8 mouse cellular contexts compared by ENCODE assay signal in genomic region chr13:34153254-34154011, GRCm38 (mm10). TPM values are rescaled to one million over a fixed set of nuclear protein-coding genes. Genes with fewer than 3 reads are reported as not detected.
A peak's percentile ranks its signal among the peaks of the same experiment; 100 is the strongest.
DNase-seq lines count a peak whose midpoint lies in the region; ATAC-seq lines count a peak whose summit lies in the region.

No protein-coding gene starts in this region.

- peaks cover 28% of the 10 kb centered on the region for H3K4me1 ChIP-seq in intestine, embryonic 14.5 days (replicated peaks; ENCODE audit: control insufficient read depth, insufficient read depth, low read length)
- H3K4me1 ChIP-seq in intestine, embryonic 15.5 days (replicated peaks): peaks cover 6% of the 10 kb centered on the region; the same call in 1 of the 2 replicates
- peaks cover 44% of the 10 kb centered on the region for H3K4me1 ChIP-seq in heart, embryonic 10.5 days
- H3K4me1 ChIP-seq in midbrain, embryonic 15.5 days: peaks cover 32% of the 10 kb centered on the region

- no peaks in the 10 kb centered on the region for H3K36me3 ChIP-seq in intestine, embryonic 14.5 days (ENCODE audit: control insufficient read depth, insufficient read depth, low read length)
- no peaks in the 10 kb centered on the region for H3K36me3 ChIP-seq in intestine, embryonic 15.5 days
- H3K36me3 ChIP-seq in heart, embryonic 10.5 days: no peaks in the 10 kb centered on the region
- no peaks in the 10 kb centered on the region for H3K36me3 ChIP-seq in midbrain, embryonic 15.5 days (replicated peaks)

- no peak overlapping the region for H3K4me3 ChIP-seq in intestine, embryonic 14.5 days (ENCODE audit: low read depth, low read length)
- H3K4me3 ChIP-seq in intestine, embryonic 15.5 days (replicated peaks): no peak overlapping the region
- no peak overlapping the region for H3K4me3 ChIP-seq in heart, embryonic 10.5 days
- no peak overlapping the region for H3K4me3 ChIP-seq in midbrain, embryonic 15.5 days

- ATAC-seq in intestine, embryonic 14.5 days (replicated peaks; ENCODE audit: low FRiP score, low TSS enrichment, low read depth): no peak
- no peak for ATAC-seq in intestine, embryonic 15.5 days
- ATAC-seq in midbrain, embryonic 15.5 days (replicated peaks): no peak
- ATAC-seq in megakaryocyte progenitor cell, adult 5-6 weeks (replicated peaks; ENCODE audit: poor library complexity): no peak

- peak overlapping the region; percentile 59 for H3K27ac ChIP-seq in intestine, embryonic 14.5 days (ENCODE audit: low read depth)
- no peak overlapping the region for H3K27ac ChIP-seq in intestine, embryonic 15.5 days
- 0 out of 2 replicates have a peak overlapping the region, but pooled peaks have one; percentile 13 for H3K27ac ChIP-seq in heart, embryonic 10.5 days
- H3K27ac ChIP-seq in midbrain, embryonic 15.5 days: peak overlapping the region; percentile 74

- no peaks in the 10 kb centered on the region for H3K27me3 ChIP-seq in intestine, embryonic 14.5 days (replicated peaks; ENCODE audit: control insufficient read depth, insufficient read depth, low read length)
- H3K27me3 ChIP-seq in intestine, embryonic 15.5 days (replicated peaks): no peaks in the 10 kb centered on the region
- no peaks in the 10 kb centered on the region for H3K27me3 ChIP-seq in heart, embryonic 10.5 days (ENCODE audit: insufficient read depth, poor library complexity, severe bottlenecking)
- H3K27me3 ChIP-seq in midbrain, embryonic 15.5 days (replicated peaks): no peaks in the 10 kb centered on the region

- peak; percentile 55 for DNase-seq in intestine, embryonic 14.5 days (ENCODE audit: low spot score)
- DNase-seq in brain, embryonic 18.5 days (ENCODE audit: low read depth, low spot score): peak; percentile 43
- DNase-seq in heart, embryonic 10.5 days (ENCODE audit: low spot score): no peak
- no peak for DNase-seq in right cerebral cortex, adult 18-20 months
- DNase-seq in spleen, adult 12 weeks (ENCODE audit: low spot score): no peak

- H3K9ac ChIP-seq in intestine, embryonic 14.5 days (ENCODE audit: low read length): no peak overlapping the region
- no peak overlapping the region for H3K9ac ChIP-seq in intestine, embryonic 15.5 days
- H3K9ac ChIP-seq in midbrain, embryonic 15.5 days: no peak overlapping the region

- no peak overlapping the region for H3K4me2 ChIP-seq in intestine, embryonic 14.5 days (ENCODE audit: low read length)
- no peak overlapping the region for H3K4me2 ChIP-seq in intestine, embryonic 15.5 days (replicated peaks)
- H3K4me2 ChIP-seq in midbrain, embryonic 15.5 days: no peak overlapping the region

- WGBS in intestine, embryonic 14.5 days: 70% methylated on average over 4 of the region's 5 CpGs
- 68% methylated on average over 4 of the region's 5 CpGs for WGBS in intestine, embryonic 15.5 days
- 66% methylated on average over 5 of the region's 5 CpGs for WGBS in heart, embryonic 10.5 days
- WGBS in midbrain, embryonic 15.5 days: 73% methylated on average over 4 of the region's 5 CpGs

- H3K9me3 ChIP-seq in intestine, embryonic 14.5 days (ENCODE audit: control insufficient read depth, low read length): no peaks in the 10 kb centered on the region
- no peaks in the 10 kb centered on the region for H3K9me3 ChIP-seq in intestine, embryonic 15.5 days
- H3K9me3 ChIP-seq in heart, embryonic 10.5 days: no peaks in the 10 kb centered on the region
- no peaks in the 10 kb centered on the region for H3K9me3 ChIP-seq in midbrain, embryonic 15.5 days

RNA-seq across cellular contexts. Expression of gene Psmg4, which starts 9.3 kb away (rescaled TPM):
- polyA plus RNA-seq in intestine, embryonic 14.5 days (2014; fragmentation: Nextera tagmentation; extraction: Ambion mirVana): 86.8 and 90.8 TPM in 2 replicates
- polyA plus RNA-seq in intestine, embryonic 15.5 days (2015; fragmentation: Nextera tagmentation; extraction: Ambion mirVana): 71.3 and 88.2 TPM in 2 replicates
- polyA plus RNA-seq in heart, embryonic 10.5 days (2016; fragmentation: Nextera tagmentation; extraction: Ambion mirVana): 66.6 and 70.3 TPM in 2 replicates
- 66.6 and 69.2 TPM in 2 replicates for polyA plus RNA-seq in midbrain, embryonic 15.5 days (2015; fragmentation: Nextera tagmentation; extraction: Ambion mirVana)
- total RNA-seq in megakaryocyte progenitor cell, adult 5-6 weeks (2015): 73.3 and 75.8 TPM in 2 replicates
- 200 and 229 TPM in 2 replicates for total RNA-seq in megakaryocyte progenitor cell, adult 5-6 weeks (2017)

RNA-seq across cellular contexts. Expression of gene Tubb2b, which starts 23.2 kb away (rescaled TPM):
- polyA plus RNA-seq in intestine, embryonic 14.5 days (2014; fragmentation: Nextera tagmentation; extraction: Ambion mirVana): 35.5 and 41.5 TPM in 2 replicates
- polyA plus RNA-seq in intestine, embryonic 15.5 days (2015; fragmentation: Nextera tagmentation; extraction: Ambion mirVana): 33.5 and 34.2 TPM in 2 replicates
- polyA plus RNA-seq in heart, embryonic 10.5 days (2016; fragmentation: Nextera tagmentation; extraction: Ambion mirVana): 18.8 and 30.7 TPM in 2 replicates
- 1,126 and 1,130 TPM in 2 replicates for polyA plus RNA-seq in midbrain, embryonic 15.5 days (2015; fragmentation: Nextera tagmentation; extraction: Ambion mirVana)
- total RNA-seq in megakaryocyte progenitor cell, adult 5-6 weeks (2015): not detected in 2 replicates
- total RNA-seq in megakaryocyte progenitor cell, adult 5-6 weeks (2017): not detected in 2 replicates

Comparison
In these comparisons a context has a peak if more than half of its experiments do, and no peak if none do; other contexts are left out.
1. DNase-seq: peak in intestine, embryonic 14.5 days (single experiment) and brain, embryonic 18.5 days (single experiment); none in heart, embryonic 10.5 days (single experiment), right cerebral cortex, adult 18-20 months (single experiment) and spleen, adult 12 weeks (single experiment).
2. RNA of gene Tubb2b, which starts 23.2 kb away (polyA plus RNA-seq): 1,126 to 1,130 TPM in midbrain, embryonic 15.5 days; 35.5 to 41.5 TPM in intestine, embryonic 14.5 days, 33.5 to 34.2 TPM in intestine, embryonic 15.5 days and 18.8 to 30.7 TPM in heart, embryonic 10.5 days; every median in the first group is over 10 times any median in the second.